Mouse (Mus musculus): ENCODE results near the gene Ces1a. TPM values are rescaled to one million over a fixed set of nuclear protein-coding genes. Genes with fewer than 3 reads are reported as not detected.
A peak's percentile ranks its signal among the peaks of the same experiment; 100 is the strongest.

Ces1a gene
- not detected in 2 replicates for polyA plus RNA-seq (2012; rRNA removed)

- no peak within 1 kb of the TSS for H3K27ac ChIP-seq (ENCODE audit: insufficient read depth, low read depth, low read length)
- DNase-seq, result no peak
- TF ChIP-seq POLR2A (IDR thresholded peaks at IDR 0.05; ENCODE audit: low read depth, low read length) (no peak), CTCF (conservative IDR thresholded peaks at IDR 0.05; ENCODE audit: insufficient read depth, insufficient read length, low read depth, low read length) (no peak)
- H3K27me3 ChIP-seq (replicated peaks; ENCODE audit: control insufficient read depth, insufficient read depth, low read length), result no peaks in the 10 kb centered on the region
- H3K4me3 ChIP-seq (ENCODE audit: insufficient read depth, low read depth, low read length), result no peak within 1 kb of the TSS
- no peaks in the 10 kb centered on the region for H3K36me3 ChIP-seq (ENCODE audit: control insufficient read depth, insufficient read depth, low read length)
- no peaks in the 10 kb centered on the region for H3K4me1 ChIP-seq (ENCODE audit: control insufficient read depth, insufficient read depth, low read length)
- WGBS, result 82% methylated on average over 3 of the region's 3 CpGs
Observed at GRCm38 (mm10) chr8:93048092-93048491, at the start of gene Ces1a. Ces1a (minus strand) TSS chr8:93048192.

GRCm38 (mm10) chr8:93095376-93095775 is 47.4 kb upstream of the Ces1a start:
- no peak overlapping the region for H3K4me3 ChIP-seq (ENCODE audit: insufficient read depth, low read depth, low read length)
- no peaks in the 10 kb centered on the region for H3K36me3 ChIP-seq (ENCODE audit: control insufficient read depth, insufficient read depth, low read length)
- H3K4me1 ChIP-seq (ENCODE audit: control insufficient read depth, insufficient read depth, low read length), result no peaks in the 10 kb centered on the region
- peak; percentile 42 for TF ChIP-seq CTCF (conservative IDR thresholded peaks at IDR 0.05; ENCODE audit: insufficient read depth, insufficient read length, low read depth, low read length)
- TF ChIP-seq POLR2A (IDR thresholded peaks at IDR 0.05; ENCODE audit: low read depth, low read length), result no peak
- peak; percentile 49 for DNase-seq
- no peaks in the 10 kb centered on the region for H3K27me3 ChIP-seq (replicated peaks; ENCODE audit: control insufficient read depth, insufficient read depth, low read length)
- H3K27ac ChIP-seq (ENCODE audit: insufficient read depth, low read depth, low read length), result no peak overlapping the region

- Histone ChIP-seq H3K27ac (ENCODE audit: insufficient read depth, low read depth, low read length) (no peak overlapping the region), H3K36me3 (ENCODE audit: control insufficient read depth, insufficient read depth, low read length) (no peaks in the 10 kb centered on the region), H3K4me1 (ENCODE audit: control insufficient read depth, insufficient read depth, low read length) (no peaks in the 10 kb centered on the region), H3K27me3 (replicated peaks; ENCODE audit: control insufficient read depth, insufficient read depth, low read length) (no peaks in the 10 kb centered on the region; the same call in 1 of the 2 replicates), H3K4me3 (ENCODE audit: insufficient read depth, low read depth, low read length) (no peak overlapping the region)
- 65% methylated on average over 1 of the region's 1 CpGs for WGBS
- DNase-seq, result no peak
- no peak for TF ChIP-seq POLR2A (IDR thresholded peaks at IDR 0.05; ENCODE audit: low read depth, low read length)
- no peak for TF ChIP-seq CTCF (conservative IDR thresholded peaks at IDR 0.05; ENCODE audit: insufficient read depth, insufficient read length, low read depth, low read length)
Observed at GRCm38 (mm10) chr8:93091324-93091723, 43.3 kb upstream of the Ces1a start.

- Histone ChIP-seq H3K27me3 (replicated peaks; ENCODE audit: control insufficient read depth, insufficient read depth, low read length) (no peaks in the 10 kb centered on the region; the same call in 1 of the 2 replicates), H3K4me3 (ENCODE audit: insufficient read depth, low read depth, low read length) (no peak overlapping the region), H3K36me3 (ENCODE audit: control insufficient read depth, insufficient read depth, low read length) (no peaks in the 10 kb centered on the region), H3K4me1 (ENCODE audit: control insufficient read depth, insufficient read depth, low read length) (no peaks in the 10 kb centered on the region), H3K27ac (ENCODE audit: insufficient read depth, low read depth, low read length) (no peak overlapping the region)
- no peak for DNase-seq
- WGBS, result 6% methylated on average over 2 of the region's 2 CpGs
- no peak for TF ChIP-seq CTCF (conservative IDR thresholded peaks at IDR 0.05; ENCODE audit: insufficient read depth, insufficient read length, low read depth, low read length)
- no peak for TF ChIP-seq POLR2A (IDR thresholded peaks at IDR 0.05; ENCODE audit: low read depth, low read length)
Observed at GRCm38 (mm10) chr8:93088686-93089122, 40.7 kb upstream of the Ces1a start.

- no peak for DNase-seq
- Histone ChIP-seq H3K27me3 (replicated peaks; ENCODE audit: control insufficient read depth, insufficient read depth, low read length) (no peaks in the 10 kb centered on the region; the same call in 1 of the 2 replicates), H3K36me3 (ENCODE audit: control insufficient read depth, insufficient read depth, low read length) (no peaks in the 10 kb centered on the region), H3K4me1 (ENCODE audit: control insufficient read depth, insufficient read depth, low read length) (no peaks in the 10 kb centered on the region), H3K4me3 (ENCODE audit: insufficient read depth, low read depth, low read length) (no peak overlapping the region), H3K27ac (ENCODE audit: insufficient read depth, low read depth, low read length) (no peak overlapping the region)
- 26% methylated on average over 7 of the region's 7 CpGs for WGBS
- TF ChIP-seq POLR2A (IDR thresholded peaks at IDR 0.05; ENCODE audit: low read depth, low read length) (no peak), CTCF (conservative IDR thresholded peaks at IDR 0.05; ENCODE audit: insufficient read depth, insufficient read length, low read depth, low read length) (no peak)
Observed at GRCm38 (mm10) chr8:93088193-93088592, 40.2 kb upstream of the Ces1a start.

GRCm38 (mm10) chr8:93079887-93080286 is 31.9 kb upstream of the Ces1a start, which contains the start of gene Ces1b:
Ces1b (minus strand) TSS chr8:93080017.
- DNase-seq, result peak; percentile 10
- Histone ChIP-seq H3K27ac (ENCODE audit: insufficient read depth, low read depth, low read length) (no peak within 1 kb of the TSS), H3K4me3 (ENCODE audit: insufficient read depth, low read depth, low read length) (no peak within 1 kb of the TSS), H3K4me1 (ENCODE audit: control insufficient read depth, insufficient read depth, low read length) (no peaks in the 10 kb centered on the region), H3K27me3 (replicated peaks; ENCODE audit: control insufficient read depth, insufficient read depth, low read length) (no peaks in the 10 kb centered on the region; the same call in 1 of the 2 replicates), H3K36me3 (ENCODE audit: control insufficient read depth, insufficient read depth, low read length) (no peaks in the 10 kb centered on the region)
- no peak for TF ChIP-seq CTCF (conservative IDR thresholded peaks at IDR 0.05; ENCODE audit: insufficient read depth, insufficient read length, low read depth, low read length)
- no peak for TF ChIP-seq POLR2A (IDR thresholded peaks at IDR 0.05; ENCODE audit: low read depth, low read length)
- WGBS, result 63% methylated on average over 2 of the region's 2 CpGs

GRCm38 (mm10) chr8:93075251-93075650 is 27.3 kb upstream of the Ces1a start:
- Histone ChIP-seq H3K36me3 (ENCODE audit: control insufficient read depth, insufficient read depth, low read length) (no peaks in the 10 kb centered on the region), H3K27ac (ENCODE audit: insufficient read depth, low read depth, low read length) (no peak overlapping the region), H3K27me3 (replicated peaks; ENCODE audit: control insufficient read depth, insufficient read depth, low read length) (no peaks in the 10 kb centered on the region), H3K4me3 (ENCODE audit: insufficient read depth, low read depth, low read length) (no peak overlapping the region), H3K4me1 (ENCODE audit: control insufficient read depth, insufficient read depth, low read length) (no peaks in the 10 kb centered on the region)
- 63% methylated on average over 4 of the region's 4 CpGs for WGBS
- no peak for TF ChIP-seq POLR2A (IDR thresholded peaks at IDR 0.05; ENCODE audit: low read depth, low read length)
- TF ChIP-seq CTCF (conservative IDR thresholded peaks at IDR 0.05; ENCODE audit: insufficient read depth, insufficient read length, low read depth, low read length), result no peak
- peak; percentile 55 for DNase-seq
